Mouse (Mus musculus) spleen, adult 2 months (tissue): ENCODE results near the gene Uap1l1.

ENCODE experiments used
- CTCF ChIP-seq: fragments of 200-500 bp; IDR thresholded peaks from 2 replicates; pipeline ENCODE4 v1.5.1; 2011; ENCODE audit warnings: mild to moderate bottlenecking, inconsistent platforms; ENCODE audit not compliant: insufficient read depth, insufficient read length, insufficient replicate concordance; ENCODE audit errors: extremely low read depth
- POLR2A ChIP-seq: fragments of 200-500 bp; IDR thresholded peaks from 2 replicates; pipeline ENCODE4 v1.6.1; 2011; ENCODE audit warnings: low read depth, low read length, inconsistent platforms

DNA sequence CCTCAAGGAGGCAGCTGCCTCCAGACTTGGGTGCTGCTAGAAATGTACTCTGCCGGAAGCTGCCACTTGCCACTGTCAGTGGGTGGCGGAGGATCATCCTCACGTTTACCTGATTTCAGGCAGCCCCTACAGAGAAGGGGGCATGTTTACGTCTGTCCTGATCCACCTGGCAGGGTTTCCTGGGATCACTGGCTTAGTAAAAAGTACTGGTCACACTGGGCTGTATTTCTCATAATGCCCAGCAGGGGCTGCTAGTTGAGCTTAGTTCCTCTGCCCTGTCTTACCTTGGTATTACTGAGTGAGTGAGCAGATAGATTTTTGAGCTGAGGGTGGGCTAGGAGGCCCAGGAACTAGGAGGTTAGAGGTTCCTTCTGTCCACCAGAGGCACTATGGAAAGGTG, 11.1 kb upstream of the Uap1l1 start:
- TF ChIP-seq POLR2A (no peak), CTCF (peak; percentile 44; the same call in 1 of the 2 replicates)
